Mouse (Mus musculus) thymus, postnatal 25 days (tissue): ENCODE results near the gene Cox4i1.

Experiments
- DNase-seq: peaks from one replicate; pipeline ENCODE4 v3.0.0; 2022

The Cox4i1 gene

DNA sequence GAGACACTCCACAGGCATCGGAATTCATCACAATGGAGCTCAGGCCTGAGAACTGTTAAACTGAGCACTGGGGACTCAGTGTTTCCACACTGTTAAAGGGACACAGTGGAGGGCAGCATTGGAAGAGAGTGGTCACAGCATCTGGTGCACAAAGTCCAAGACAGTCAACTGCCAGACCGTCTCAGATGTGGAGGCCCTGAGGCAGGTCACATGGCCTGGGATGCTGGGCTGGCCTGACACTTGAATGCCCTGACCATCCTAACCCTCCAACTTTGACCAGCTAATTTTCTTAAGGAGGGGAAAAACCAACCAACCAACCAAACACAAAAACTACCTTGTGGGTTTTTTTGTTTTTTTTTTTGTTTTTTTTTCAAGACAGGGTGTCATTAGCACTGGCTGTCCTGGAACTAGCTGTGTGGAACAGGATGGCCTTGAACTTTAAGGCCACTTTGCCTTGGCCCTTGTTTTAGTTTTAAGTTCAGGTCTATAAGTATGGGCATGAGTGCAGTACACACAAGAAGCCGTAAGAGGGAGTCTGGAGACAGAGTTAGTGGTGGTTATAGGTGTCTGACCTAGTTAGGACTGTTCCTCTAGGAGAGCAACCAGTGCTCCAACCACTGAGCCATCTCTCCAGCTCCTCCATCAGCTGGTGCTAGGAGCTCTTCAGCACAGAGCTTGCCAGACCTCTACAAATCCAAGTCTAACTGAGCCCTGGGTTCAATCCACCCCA is 2.1 kb upstream of the Cox4i1 start:
- peak; percentile 28 for DNase-seq

DNA sequence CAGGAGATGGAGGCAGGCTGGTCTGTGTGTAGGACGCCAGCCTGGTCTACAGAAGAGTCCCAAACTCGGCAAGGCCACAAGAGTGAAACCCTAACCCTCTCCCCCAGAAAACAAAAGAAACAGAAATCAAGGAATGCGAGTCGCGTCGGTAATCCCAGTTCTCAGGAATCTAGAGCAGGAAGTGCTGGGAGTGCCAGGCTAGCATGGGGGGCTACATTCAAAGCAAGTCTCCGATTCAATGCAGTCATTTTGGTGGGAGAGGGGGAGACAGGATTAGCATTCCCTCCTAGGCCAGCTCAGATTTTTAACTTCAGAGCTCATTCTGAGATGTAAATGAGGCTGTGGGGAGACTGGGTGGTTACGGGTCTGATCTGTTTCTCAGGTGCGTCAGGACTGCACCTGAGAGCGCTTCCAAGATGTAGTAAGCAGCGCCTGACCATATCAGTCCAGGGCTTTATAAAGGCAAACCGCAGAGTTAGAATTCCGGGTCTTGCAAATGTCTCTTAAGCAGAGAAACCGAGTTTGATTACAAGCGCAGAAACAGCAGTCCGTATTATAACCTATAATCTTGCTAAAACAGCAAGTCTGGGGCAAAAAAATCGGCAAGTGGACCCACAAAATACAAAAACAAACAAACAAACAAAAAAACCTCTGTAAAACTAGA is 1.1 kb upstream of the Cox4i1 start:
- no peak for DNase-seq

DNA sequence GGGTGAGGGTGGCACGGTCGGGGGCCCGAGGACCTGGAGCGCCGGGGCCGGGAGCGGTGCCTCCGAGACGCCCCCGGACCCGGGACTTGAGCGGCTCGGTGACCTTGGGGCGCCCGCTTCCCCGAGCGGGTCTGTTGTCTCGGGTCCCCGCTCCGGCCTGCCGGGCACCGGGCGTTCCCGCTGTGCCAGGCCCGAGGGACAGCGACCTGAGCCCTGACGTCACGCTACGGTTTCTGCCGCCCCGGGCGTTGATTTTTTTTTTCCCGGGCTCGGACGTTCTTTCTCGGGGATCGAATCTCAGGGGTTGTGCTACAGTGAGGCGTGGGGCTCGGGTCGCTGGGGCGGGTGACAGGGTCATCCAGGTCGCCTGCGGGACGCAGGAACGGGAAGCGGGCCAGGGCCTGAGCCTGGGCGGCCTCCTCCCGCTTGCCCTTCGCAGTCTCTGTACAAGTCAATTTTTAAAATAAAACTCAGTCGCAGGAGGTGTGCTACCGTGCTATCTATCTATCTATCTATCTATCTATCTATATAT is 418 bp downstream of the Cox4i1 start, which contains the start of gene Emc8:
Gene Emc8 (minus strand): TSS at position 200 of the 532 bp plus-strand sequence.
- no peak for DNase-seq

DNA sequence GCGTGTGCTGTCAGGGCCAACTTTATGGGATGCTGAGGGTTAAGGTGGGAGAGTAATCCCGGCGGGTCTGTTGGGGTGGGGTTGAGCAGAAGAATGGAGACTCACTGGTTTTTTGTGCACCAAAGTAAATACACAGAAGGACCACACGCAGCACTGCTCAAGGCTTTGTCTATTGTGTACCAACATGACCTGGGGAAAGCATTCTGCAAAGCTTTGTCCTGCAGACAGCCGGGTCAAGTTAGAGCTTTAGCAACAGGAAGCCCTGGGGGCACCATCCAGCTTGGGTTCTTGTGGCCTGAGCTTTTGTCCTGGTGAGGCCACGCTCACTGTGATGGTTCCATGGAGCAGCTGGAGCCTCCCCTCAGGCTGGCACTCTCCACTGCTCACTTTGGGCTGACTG is 3.8 kb downstream of the Cox4i1 start:
- DNase-seq: no peak

- no peak for DNase-seq
These were observed 4.7 kb downstream of the Cox4i1 start for GRCm38 (mm10) chr8:120672626-120673229.

- DNase-seq: no peak
These were observed 5.3 kb downstream of the Cox4i1 start for GRCm38 (mm10) chr8:120673298-120673697.

DNA sequence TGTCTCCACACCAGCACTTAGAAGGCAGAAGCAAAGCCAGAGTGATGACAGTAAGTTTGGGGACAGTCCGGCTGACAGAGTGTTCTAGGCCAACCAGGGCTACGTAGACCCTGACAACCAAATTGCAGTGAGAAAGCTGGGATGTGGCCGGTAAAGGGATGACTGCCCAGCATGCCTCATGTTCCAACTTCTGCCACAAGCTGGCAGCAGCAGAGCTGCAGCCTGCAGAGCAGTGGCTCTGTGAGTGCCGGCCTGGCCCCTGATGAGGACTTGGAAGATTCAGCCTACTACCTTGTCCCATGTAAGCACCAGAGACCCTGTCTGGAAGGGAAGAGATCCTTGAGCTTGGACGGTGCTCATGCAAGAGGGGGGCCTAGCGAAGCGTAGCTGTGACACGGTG is 7.7 kb downstream of the Cox4i1 start:
- DNase-seq: no peak

DNA sequence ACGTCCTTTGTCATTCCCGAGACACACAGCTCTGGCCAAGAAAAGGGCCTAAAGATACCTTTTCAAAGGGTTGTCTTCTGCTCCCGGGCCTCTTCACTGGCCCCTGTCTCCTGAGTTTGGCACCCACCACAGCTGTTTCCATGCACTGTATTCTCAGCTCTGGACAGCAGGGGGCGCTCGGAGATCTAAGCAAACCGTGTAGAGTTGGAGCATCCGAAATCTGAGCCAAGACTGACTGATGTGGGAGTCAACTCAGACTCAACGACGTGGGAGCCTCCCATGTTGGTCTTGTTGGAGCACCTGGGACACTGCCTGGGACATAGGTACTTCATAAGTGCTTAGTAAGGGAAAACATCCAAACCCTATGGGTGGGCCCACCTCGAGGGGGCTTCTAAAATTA is 10.4 kb downstream of the Cox4i1 start:
- DNase-seq: peak; percentile 85

GRCm38 (mm10) chr8:120679629-120680387 is 11.8 kb downstream of the Cox4i1 start:
- DNase-seq: no peak

DNA sequence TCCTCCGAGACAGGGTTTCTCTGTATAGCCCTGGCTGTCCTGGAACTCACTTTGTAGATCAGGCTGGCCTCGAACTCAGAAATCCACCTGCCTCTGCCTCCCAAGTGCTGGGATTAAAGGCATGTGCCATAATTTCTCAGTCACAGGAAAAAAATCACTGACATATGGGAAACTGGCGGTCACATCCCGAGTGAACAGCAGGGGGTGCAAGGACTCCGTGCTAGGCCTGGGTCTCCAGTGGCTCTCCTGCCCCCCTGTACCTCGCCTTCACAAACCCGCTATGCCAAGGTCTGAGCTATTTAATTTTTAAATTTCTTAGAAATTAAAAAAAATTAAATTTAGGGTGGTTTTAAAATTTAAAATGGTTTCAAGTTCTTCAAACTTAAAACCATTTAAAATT is 12.4 kb downstream of the Cox4i1 start:
- DNase-seq: peak; percentile 72

- DNase-seq: no peak
These were observed 13.1 kb downstream of the Cox4i1 start for GRCm38 (mm10) chr8:120681113-120681512.

DNA sequence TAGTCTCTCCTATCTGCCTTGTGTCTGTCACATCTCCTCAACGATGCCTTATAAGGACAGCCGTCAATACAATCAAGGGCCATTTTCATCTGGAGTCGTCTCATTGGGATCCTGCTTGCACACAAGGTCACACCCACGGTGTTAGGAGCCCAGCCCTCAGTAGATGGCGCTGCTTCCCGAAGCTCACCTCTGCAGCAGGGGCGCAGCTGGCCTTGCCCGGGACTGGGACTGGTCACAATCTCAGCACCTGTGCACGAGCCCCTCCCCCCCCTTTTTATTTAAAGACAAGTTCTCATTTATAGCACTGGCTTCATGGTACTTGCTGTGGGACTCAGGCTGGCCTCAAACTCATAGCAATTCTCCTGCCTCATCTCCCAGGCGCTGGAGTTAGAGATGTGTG is 15.6 kb downstream of the Cox4i1 start:
- peak; percentile 86 for DNase-seq

DNA sequence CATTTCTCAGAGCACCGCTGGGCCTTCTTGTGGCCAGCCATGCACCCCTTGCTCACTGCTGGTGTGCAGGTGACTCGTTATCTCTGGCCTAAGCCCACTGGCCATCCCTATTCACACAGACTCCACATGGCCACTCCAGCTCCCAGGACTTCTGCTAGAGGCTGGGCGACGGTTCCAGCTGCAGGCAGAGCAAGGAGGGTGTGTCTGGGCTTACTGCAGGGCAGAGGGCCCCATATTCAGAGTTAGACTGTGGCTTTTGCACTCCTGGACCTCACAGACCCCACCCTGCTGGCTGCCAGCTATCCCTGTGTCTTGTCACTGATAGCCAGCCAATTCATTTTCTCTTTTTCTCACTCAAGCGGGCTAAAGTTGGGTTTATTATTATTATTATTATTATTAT is 16.1 kb downstream of the Cox4i1 start:
- no peak for DNase-seq

DNA sequence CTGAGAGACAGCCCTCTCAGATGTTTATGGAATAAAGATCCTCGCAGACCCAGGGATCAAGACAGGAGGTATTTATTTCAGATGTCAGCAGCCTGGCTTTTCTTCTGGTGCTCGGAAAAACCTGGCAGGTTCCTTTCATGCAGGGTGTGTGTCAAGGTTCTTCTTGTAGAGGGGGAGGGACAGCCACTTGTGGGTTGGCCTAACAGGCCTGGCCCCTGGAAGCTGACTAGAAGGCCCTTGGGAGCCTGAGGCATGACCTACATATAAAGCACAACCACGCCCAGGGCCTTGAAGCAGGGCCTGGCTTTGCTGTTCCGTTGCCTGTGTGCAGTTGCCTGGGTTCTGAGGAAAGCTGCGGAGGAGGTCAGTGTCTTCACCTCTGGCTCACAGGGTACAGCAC is 17.1 kb downstream of the Cox4i1 start:
- no peak for DNase-seq

- DNase-seq: no peak
These were observed 17.6 kb downstream of the Cox4i1 start for GRCm38 (mm10) chr8:120685591-120685990.

DNA sequence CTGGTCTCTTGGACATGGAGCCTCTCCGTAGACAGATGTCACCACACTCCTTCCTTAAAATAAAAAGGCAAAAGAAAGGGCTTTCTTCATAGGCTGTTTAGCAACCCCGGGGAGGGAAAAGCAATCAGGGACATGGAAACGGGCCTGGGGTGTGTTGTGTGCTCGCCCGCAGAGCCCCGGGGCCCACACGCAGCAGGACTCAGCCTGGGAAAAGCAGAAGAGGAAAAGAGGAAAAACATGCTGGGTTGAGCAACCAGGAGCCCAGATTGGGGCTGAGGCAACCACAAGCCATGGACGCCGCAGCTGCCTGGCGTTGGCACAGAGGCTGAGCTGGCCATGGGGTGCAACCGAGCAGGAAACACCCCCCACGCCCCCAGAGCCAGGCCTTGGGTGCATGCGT is 18.0 kb downstream of the Cox4i1 start:
- no peak for DNase-seq

DNA sequence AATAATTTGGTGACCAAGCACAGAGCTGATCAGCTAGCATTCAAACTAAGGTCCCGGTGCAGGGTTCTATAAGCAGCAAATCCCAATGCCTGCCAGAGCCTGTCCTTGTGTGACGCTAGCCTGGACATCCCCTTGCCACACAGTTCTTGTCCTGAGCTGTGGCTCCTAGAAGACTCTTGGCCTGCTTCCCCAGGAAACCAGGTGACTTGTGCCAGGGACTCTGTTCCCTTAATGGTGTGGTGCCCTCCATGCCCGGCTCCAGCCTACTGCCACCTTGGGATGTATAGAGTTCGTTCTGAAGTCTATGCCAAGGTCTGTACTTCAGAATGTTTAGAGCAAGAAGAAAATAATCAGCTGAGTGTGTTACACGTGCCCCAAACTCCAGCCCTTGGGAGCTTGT is 18.6 kb downstream of the Cox4i1 start:
- DNase-seq: no peak

DNA sequence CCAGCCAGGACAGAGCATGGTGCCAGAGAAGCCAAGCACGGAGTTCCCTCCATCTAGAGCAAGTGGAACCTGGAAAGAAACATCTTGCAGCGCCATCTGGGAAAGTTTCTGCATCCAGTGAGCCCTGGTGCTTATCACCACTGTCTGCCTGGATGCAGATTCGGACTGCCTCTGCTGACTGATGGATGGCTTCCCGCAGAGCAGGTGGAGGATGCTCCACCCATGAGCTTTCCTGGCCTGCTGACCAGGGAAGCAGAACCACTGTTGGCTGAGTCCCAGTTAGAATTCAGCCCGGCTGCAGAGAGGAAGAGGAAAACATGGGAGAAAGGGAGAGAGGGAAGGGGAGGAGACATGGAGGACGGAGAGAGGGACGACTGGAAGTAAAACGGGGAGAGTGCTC is 19.8 kb downstream of the Cox4i1 start:
- DNase-seq: no peak

DNA sequence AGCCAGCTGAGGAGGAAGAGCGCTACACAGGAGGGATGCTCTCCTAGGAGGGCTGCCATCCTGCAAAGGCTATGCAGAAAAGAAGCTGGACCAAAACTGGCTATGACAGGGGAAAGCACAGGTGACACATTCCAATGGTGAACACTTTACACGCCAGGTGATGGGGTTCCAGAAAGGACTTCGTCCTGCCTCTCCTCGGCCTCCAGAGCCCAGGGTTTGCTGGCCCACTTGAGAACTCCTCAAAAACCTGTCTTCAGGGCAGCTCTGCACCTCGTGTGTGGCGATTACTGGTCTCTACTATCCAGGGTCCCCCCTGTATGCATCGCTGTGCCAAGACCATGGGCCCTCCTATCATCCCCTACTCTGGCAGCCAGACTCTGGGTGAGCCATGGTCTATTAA is 20.5 kb downstream of the Cox4i1 start:
- DNase-seq: no peak

- DNase-seq: no peak
These were observed 24.9 kb downstream of the Cox4i1 start for GRCm38 (mm10) chr8:120692934-120693333.

DNA sequence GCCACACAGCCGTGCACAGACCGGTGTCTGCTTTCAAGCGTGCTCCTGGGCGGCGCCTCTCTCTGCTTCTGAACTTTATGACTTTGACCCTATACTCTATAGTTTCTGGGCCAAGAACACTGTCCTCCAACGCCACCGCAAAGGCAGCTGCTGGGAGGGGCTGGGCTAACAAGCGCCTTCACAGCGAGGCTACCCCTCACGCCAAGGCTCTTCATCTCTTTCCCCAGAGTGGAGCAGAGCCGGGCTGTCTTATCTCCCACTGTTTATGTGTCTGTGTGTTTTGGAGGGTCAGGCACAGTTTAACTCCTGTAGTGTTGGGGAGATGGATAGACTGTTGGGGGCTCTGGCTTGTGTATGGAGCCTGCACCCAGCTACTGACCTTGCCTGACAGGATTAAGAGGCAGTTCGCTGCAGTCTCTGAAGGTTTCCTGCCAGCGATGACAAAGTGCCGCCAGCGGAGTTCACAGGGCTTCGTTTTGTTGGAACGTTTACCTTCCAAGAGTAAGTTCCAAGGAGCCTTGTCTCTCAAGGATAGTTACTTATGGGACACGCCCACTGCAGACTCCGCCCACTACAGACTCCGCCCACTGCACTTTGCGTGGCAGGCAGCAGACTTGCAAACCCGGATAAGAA is 26.0 kb downstream of the Cox4i1 start:
- DNase-seq: no peak

DNA sequence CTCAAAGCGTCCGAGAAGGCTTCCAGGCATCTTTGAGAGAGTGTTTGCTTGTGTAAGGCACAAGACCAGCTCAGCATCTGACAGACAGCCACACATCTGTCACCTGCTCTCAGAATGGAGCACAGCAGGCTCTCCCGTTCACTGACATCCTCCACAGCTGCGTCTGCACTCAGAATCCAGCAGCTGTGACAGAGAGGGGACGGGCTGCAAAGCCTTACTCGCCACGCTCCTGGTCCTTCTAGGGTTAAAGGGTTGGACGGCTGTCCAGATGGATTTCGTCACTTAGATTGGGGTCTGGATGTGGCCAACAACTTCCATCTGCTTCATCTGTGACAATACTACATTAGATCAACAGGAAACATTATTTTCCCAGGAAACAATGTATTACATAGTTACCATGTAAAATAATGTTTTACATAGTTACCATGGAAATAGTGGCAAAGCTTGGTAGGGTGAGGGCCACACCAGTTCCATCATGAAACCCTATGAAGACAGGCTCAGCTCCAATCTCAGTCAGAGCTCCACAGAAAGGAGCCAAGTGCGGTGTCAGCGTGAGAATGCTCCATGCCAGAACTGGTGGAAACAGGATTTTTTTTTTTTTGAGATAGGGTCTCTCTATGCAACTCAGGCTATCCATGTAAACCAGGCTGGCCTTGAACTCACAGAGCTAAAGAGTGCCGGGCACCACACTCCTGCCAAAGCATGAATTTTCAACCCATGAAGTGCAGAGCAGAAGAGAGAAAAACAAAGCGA is 28.6 kb downstream of the Cox4i1 start:
- DNase-seq: peak; percentile 75
